Mouse (Mus musculus): ENCODE measurements around the gene Ephb2. TPM values are rescaled to one million over a fixed set of nuclear protein-coding genes. Genes with fewer than 3 reads are reported as not detected.

Ephb2 gene
- polyA plus RNA-seq, 1 experiment: not detected

- Histone ChIP-seq H3K36me3 (ENCODE audit: control insufficient read depth) (no peaks in the 10 kb centered on the region), H3K4me1 (ENCODE audit: control insufficient read depth) (no peaks in the 10 kb centered on the region), H3K9me3 (ENCODE audit: control insufficient read depth, low read length) (no peaks in the 10 kb centered on the region), H3K4me3 (replicated peaks) (no peak overlapping the region), H3K27me3 (ENCODE audit: control insufficient read depth) (peaks cover 20% of the 10 kb centered on the region)
- TF ChIP-seq GATA1 (IDR thresholded peaks at IDR 0.05; ENCODE audit: low read length): no peak
- no peak for TF ChIP-seq TAL1 (IDR thresholded peaks at IDR 0.05; ENCODE audit: low read length)
Observed at GRCm38 (mm10) chr4:136751355-136752020, 84.3 kb downstream of the Ephb2 start.

GRCm38 (mm10) chr4:136750578-136751338 lies 85.0 kb downstream of the Ephb2 start:
- no peak overlapping the region for H3K4me3 ChIP-seq (replicated peaks)
- H3K36me3 ChIP-seq (ENCODE audit: control insufficient read depth): no peaks in the 10 kb centered on the region
- peaks cover 16% of the 10 kb centered on the region for H3K27me3 ChIP-seq (ENCODE audit: control insufficient read depth)
- TF ChIP-seq GATA1 (IDR thresholded peaks at IDR 0.05; ENCODE audit: low read length) (no peak), TAL1 (IDR thresholded peaks at IDR 0.05; ENCODE audit: low read length) (no peak)
- H3K4me1 ChIP-seq (ENCODE audit: control insufficient read depth): no peaks in the 10 kb centered on the region
- H3K9me3 ChIP-seq (ENCODE audit: control insufficient read depth, low read length): no peaks in the 10 kb centered on the region

GRCm38 (mm10) chr4:136749851-136750577 lies 85.8 kb downstream of the Ephb2 start:
- Histone ChIP-seq H3K4me1 (ENCODE audit: control insufficient read depth) (no peaks in the 10 kb centered on the region), H3K4me3 (replicated peaks) (no peak overlapping the region), H3K9me3 (ENCODE audit: control insufficient read depth, low read length) (no peaks in the 10 kb centered on the region), H3K36me3 (ENCODE audit: control insufficient read depth) (no peaks in the 10 kb centered on the region), H3K27me3 (ENCODE audit: control insufficient read depth) (peaks cover 8% of the 10 kb centered on the region)
- TF ChIP-seq GATA1 (IDR thresholded peaks at IDR 0.05; ENCODE audit: low read length) (no peak), TAL1 (IDR thresholded peaks at IDR 0.05; ENCODE audit: low read length) (no peak)

- TF ChIP-seq TAL1 (IDR thresholded peaks at IDR 0.05; ENCODE audit: low read length) (no peak), GATA1 (IDR thresholded peaks at IDR 0.05; ENCODE audit: low read length) (no peak)
- no peak overlapping the region for H3K4me3 ChIP-seq (replicated peaks)
- H3K27me3 ChIP-seq (ENCODE audit: control insufficient read depth): peaks cover 4% of the 10 kb centered on the region
- H3K9me3 ChIP-seq (ENCODE audit: control insufficient read depth, low read length): no peaks in the 10 kb centered on the region
- no peaks in the 10 kb centered on the region for H3K36me3 ChIP-seq (ENCODE audit: control insufficient read depth)
- H3K4me1 ChIP-seq (ENCODE audit: control insufficient read depth): no peaks in the 10 kb centered on the region
Observed at GRCm38 (mm10) chr4:136749431-136749830, 86.4 kb downstream of the Ephb2 start.

- no peaks in the 10 kb centered on the region; the same call in 1 of the 2 replicates for H3K27me3 ChIP-seq (ENCODE audit: control insufficient read depth)
- no peak overlapping the region for H3K4me3 ChIP-seq (replicated peaks)
Observed at GRCm38 (mm10) chr4:136748842-136749392, 86.9 kb downstream of the Ephb2 start.

GRCm38 (mm10) chr4:136746516-136746915 lies 89.3 kb downstream of the Ephb2 start:
- TF ChIP-seq GATA1 (IDR thresholded peaks at IDR 0.05; ENCODE audit: low read length) (no peak), TAL1 (IDR thresholded peaks at IDR 0.05; ENCODE audit: low read length) (no peak)
- Histone ChIP-seq H3K4me3 (replicated peaks) (no peak overlapping the region), H3K4me1 (ENCODE audit: control insufficient read depth) (no peaks in the 10 kb centered on the region), H3K9me3 (ENCODE audit: control insufficient read depth, low read length) (no peaks in the 10 kb centered on the region), H3K27me3 (ENCODE audit: control insufficient read depth) (no peaks in the 10 kb centered on the region), H3K36me3 (ENCODE audit: control insufficient read depth) (no peaks in the 10 kb centered on the region)

More at GRCm38 (mm10) chr4:136748842-136749392, 86.9 kb downstream of the Ephb2 start:
- no peaks in the 10 kb centered on the region for H3K36me3 ChIP-seq (ENCODE audit: control insufficient read depth)
- H3K9me3 ChIP-seq (ENCODE audit: control insufficient read depth, low read length): no peaks in the 10 kb centered on the region
- no peaks in the 10 kb centered on the region for H3K4me1 ChIP-seq (ENCODE audit: control insufficient read depth)
- TF ChIP-seq TAL1 (IDR thresholded peaks at IDR 0.05; ENCODE audit: low read length) (no peak), GATA1 (IDR thresholded peaks at IDR 0.05; ENCODE audit: low read length) (no peak)

GRCm38 (mm10) chr4:136742677-136743076 lies 93.1 kb downstream of the Ephb2 start:
- H3K27me3 ChIP-seq (ENCODE audit: control insufficient read depth): no peaks in the 10 kb centered on the region
- TF ChIP-seq TAL1 (IDR thresholded peaks at IDR 0.05; ENCODE audit: low read length) (no peak), GATA1 (IDR thresholded peaks at IDR 0.05; ENCODE audit: low read length) (no peak)
- no peaks in the 10 kb centered on the region for H3K4me1 ChIP-seq (ENCODE audit: control insufficient read depth)
- no peak overlapping the region for H3K4me3 ChIP-seq (replicated peaks)
- H3K9me3 ChIP-seq (ENCODE audit: control insufficient read depth, low read length): no peaks in the 10 kb centered on the region
- H3K36me3 ChIP-seq (ENCODE audit: control insufficient read depth): no peaks in the 10 kb centered on the region

- Histone ChIP-seq H3K9me3 (ENCODE audit: control insufficient read depth, low read length) (no peaks in the 10 kb centered on the region), H3K4me3 (replicated peaks) (no peak overlapping the region), H3K27me3 (ENCODE audit: control insufficient read depth) (no peaks in the 10 kb centered on the region), H3K36me3 (ENCODE audit: control insufficient read depth) (no peaks in the 10 kb centered on the region), H3K4me1 (ENCODE audit: control insufficient read depth) (no peaks in the 10 kb centered on the region)
- TF ChIP-seq TAL1 (IDR thresholded peaks at IDR 0.05; ENCODE audit: low read length) (no peak), GATA1 (IDR thresholded peaks at IDR 0.05; ENCODE audit: low read length) (no peak)
Observed at GRCm38 (mm10) chr4:136741840-136742239, 93.9 kb downstream of the Ephb2 start.

- Histone ChIP-seq H3K4me1 (ENCODE audit: control insufficient read depth) (no peaks in the 10 kb centered on the region), H3K4me3 (replicated peaks) (no peak overlapping the region), H3K9me3 (ENCODE audit: control insufficient read depth, low read length) (no peaks in the 10 kb centered on the region), H3K27me3 (ENCODE audit: control insufficient read depth) (no peaks in the 10 kb centered on the region), H3K36me3 (ENCODE audit: control insufficient read depth) (no peaks in the 10 kb centered on the region)
- TF ChIP-seq GATA1 (IDR thresholded peaks at IDR 0.05; ENCODE audit: low read length) (no peak), TAL1 (IDR thresholded peaks at IDR 0.05; ENCODE audit: low read length) (no peak)
Observed at GRCm38 (mm10) chr4:136740963-136741362, 94.8 kb downstream of the Ephb2 start.
